Mouse (Mus musculus) left cerebral cortex, postnatal 10 days (tissue): ENCODE data around the gene Phf6. TPM values are rescaled to one million over a fixed set of nuclear protein-coding genes. Genes with fewer than 3 reads are reported as not detected.
"Not testable (repeated sequence)": the region's sequence is repeated elsewhere in the genome, so short reads cannot be mapped to it uniquely, and the experiment has no call there.

Source experiments
- DNase-seq, 2 experiments: peaks; one replicate each; pipeline ENCODE4 v3.0.0; 2021 to 2022; ENCODE audit warnings: low spot score in 2 of 2, mixed read lengths in 1 of 2; ENCODE audit errors: extremely low spot score in 1 of 2
- intact Hi-C: fragments of 180-260 bp; cut with DNase I; formaldehyde crosslinking; loops from one replicate; pipeline ENCODE4 v1.15.1; 2025
- total RNA-seq, 2 experiments: library from RNA; stranded (reverse); gene quantifications; 2 replicates each; pipeline ENCODE4 v1.2.3; 2021

Gene Phf6
- total RNA-seq, result 10 to 100 TPM; 21.0 to 21.5 TPM

GRCm38 (mm10) chrX:52911587-52912371 lies at the start of gene Phf6:
Gene Phf6, plus strand, starts transcription at chrX:52912266.
- intact Hi-C loops, result no loop called here

DNA sequence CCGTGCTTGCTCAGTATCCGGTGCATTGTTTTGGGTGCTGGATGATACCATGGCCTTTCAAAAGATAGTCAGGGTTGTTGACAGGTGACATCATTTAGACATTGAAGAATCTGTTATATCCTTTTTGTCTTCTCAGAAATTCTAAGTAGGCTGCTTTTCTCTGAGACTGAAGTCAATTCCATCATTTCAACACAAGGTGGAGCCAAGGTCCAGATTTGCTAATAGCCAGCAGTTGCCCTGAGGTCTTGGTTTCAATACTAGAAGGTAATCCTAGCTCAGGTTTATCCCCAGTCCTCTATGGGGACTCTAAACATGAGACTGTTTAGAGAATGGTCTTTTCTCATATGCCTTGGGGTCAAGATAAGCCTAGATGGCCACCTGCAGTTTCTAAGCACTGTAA lies 47.9 kb upstream of the Phf6 start:
- DNase-seq, result peak in 1 of 2 experiments; percentile 0
- intact Hi-C loops, result no loop called here

More at GRCm38 (mm10) chrX:52911587-52912371, at the start of gene Phf6:
- peak; percentile 86 to 94 for DNase-seq

GRCm38 (mm10) chrX:52898486-52898885 lies 13.6 kb upstream of the Phf6 start:
- intact Hi-C loops, result not testable (repeated sequence)
- peak in 1 of 2 experiments; percentile 16 for DNase-seq

- no peak for DNase-seq
- intact Hi-C loops, result no loop called here
Measured at GRCm38 (mm10) chrX:52912372-52912728, 284 bp downstream of the Phf6 start.

DNA sequence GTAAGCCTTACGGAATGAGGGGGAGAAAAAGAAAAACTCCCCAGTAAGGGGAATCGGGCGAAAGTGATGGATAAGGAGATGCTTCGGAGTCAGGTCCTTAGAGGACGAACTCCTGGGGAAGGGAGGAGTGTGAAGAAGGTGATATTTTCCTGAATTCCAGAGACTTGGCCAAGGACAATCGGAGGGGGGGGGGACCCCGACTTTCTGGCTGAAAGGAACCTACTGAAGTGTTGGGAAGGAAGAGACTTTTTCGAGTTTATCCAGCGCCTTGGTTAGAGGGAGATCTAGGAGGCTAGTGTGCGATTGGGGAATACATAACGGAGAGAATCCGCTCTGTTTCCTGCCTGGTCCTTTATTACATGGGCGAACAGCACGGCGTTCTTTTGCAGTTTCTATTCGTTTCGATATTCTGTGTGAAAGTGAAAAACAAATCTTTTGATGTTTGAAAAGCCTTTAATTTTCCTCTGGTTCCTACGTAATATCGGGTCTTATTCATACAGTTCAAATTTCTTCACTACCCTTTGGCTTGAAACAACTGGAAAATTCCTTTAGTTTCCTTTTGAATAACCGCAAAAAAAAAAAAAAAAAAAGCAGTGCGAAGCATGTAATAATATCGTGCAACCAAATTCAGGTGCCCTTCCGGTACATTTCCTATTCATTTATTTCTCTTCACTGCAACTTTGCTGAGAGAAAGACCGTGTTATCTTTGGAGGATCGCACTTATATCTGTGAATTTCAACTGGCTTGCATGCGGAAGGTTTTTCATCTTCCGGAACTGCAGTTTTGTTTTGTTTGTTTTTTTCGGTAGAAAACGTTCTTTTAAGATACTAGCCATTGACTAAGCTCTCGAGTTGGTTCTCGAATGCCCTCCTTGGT lies 998 bp downstream of the Phf6 start:
- no peak for DNase-seq
- intact Hi-C loops, result no loop called here

DNA sequence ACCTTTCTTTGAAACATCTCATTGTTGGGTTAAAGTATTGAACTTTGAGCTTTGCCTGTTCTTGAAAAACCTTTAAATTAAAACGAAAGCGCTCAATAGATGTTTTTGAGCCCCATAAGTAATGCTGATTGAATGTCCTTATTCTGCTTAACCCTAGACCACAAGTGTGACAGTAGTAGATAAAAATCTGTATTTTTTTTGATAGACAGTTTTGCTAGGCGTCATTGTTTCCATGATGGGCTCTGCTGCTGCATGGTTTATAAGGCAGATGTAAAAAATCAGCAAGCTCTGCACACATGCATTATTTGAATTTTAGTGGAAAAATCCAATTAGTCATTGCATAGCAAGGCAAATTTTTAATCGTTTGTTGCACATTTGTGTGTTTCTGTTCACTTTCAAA lies 1.8 kb downstream of the Phf6 start:
- DNase-seq, result no peak
- intact Hi-C loops, result no loop called here

GRCm38 (mm10) chrX:52914705-52915104 lies 2.6 kb downstream of the Phf6 start:
- DNase-seq, result no peak
- intact Hi-C loops, result no loop called here

DNA sequence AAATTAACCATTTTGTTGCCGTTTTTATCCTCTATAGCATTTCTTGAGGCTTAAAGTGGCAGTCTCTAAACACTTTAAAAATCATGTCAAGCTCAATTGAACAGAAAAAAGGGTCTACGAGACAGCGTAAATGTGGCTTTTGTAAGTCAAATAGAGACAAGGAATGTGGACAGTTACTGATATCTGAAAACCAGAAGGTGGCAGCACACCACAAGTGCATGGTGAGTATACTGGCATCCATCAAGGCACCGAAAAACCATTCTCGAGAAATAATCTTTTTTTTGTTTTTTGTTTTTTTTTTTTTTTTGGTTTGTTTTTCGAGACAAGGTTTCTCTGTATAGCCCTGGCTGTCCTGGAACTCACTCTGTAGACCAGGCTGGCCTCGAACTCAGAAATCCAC lies 4.5 kb downstream of the Phf6 start:
- no peak for DNase-seq
- intact Hi-C loops, result no loop called here

DNA sequence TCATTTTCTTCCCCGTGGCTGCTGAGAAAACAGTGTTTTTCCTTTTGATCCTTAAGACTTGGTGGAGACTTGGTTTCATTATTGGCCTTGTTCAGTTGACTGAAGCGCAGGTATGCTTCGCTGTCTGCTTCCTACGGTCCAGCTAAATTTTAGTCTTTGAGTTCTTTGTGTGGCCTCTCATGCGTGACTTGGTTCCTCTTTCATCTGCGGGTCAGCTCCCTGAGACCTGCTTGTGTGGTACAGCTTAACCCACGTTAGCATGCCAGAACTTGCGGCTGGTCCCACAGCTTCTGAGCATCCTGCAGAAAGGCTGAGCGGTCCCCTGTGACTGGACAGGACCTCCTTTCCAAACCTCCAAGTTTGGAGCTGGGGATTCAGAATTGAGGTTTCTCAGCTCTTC lies 14.7 kb downstream of the Phf6 start:
- no peak for DNase-seq
- intact Hi-C loops, result no loop called here

DNA sequence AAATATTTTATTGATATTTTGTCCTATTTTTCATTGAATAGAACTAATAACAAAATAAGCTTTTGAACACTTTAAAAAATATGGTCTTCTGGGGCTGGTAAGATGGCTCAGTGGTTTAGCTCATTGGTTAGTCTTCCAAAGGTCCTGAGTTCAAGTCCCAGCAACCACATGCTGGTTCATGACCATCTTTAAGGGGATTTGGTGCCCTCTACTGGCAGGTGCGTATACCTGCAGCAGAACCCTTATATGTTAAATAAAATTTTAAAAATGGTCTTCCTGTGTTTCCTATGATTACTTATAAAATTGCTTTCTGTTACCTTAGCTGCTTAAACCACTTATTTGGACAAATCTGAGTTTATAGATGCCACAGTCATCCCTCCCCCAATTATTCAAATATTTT lies 16.8 kb downstream of the Phf6 start:
- peak in 1 of 2 experiments; percentile 27 for DNase-seq
- intact Hi-C loops, result no loop called here

- no peak for DNase-seq
Measured at GRCm38 (mm10) chrX:52929779-52930178, 17.7 kb downstream of the Phf6 start.

GRCm38 (mm10) chrX:52930191-52930590 lies 18.1 kb downstream of the Phf6 start:
- intact Hi-C loops, result no loop called here
- DNase-seq, result no peak

More at GRCm38 (mm10) chrX:52929779-52930178, 17.7 kb downstream of the Phf6 start:
- intact Hi-C loops, result no loop called here

DNA sequence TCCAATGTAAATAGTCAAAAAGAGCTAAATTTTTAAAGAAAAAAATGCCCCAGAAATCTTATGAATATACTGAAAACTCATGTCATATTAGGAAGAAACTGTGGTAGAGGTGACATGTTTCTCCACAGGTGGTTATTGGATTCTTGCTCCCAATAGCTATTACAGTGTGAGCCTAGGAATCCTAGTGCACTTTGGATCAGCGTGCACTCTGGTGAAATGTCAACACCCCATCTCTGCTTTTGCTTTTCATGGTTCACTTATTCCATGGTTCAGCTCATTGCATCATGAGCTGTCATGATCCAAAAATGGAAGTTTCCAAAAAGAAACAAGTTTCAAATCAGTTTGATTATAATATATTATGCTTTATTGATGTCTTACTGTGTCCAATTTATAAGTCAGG lies 20.1 kb downstream of the Phf6 start:
- intact Hi-C loops, result no loop called here
- DNase-seq, result no peak

- intact Hi-C loops, result no loop called here
- no peak for DNase-seq
Measured at GRCm38 (mm10) chrX:52934496-52934895, 22.4 kb downstream of the Phf6 start.

- no peak for DNase-seq
- intact Hi-C loops, result no loop called here
Measured at GRCm38 (mm10) chrX:52945509-52945908, 33.4 kb downstream of the Phf6 start.

DNA sequence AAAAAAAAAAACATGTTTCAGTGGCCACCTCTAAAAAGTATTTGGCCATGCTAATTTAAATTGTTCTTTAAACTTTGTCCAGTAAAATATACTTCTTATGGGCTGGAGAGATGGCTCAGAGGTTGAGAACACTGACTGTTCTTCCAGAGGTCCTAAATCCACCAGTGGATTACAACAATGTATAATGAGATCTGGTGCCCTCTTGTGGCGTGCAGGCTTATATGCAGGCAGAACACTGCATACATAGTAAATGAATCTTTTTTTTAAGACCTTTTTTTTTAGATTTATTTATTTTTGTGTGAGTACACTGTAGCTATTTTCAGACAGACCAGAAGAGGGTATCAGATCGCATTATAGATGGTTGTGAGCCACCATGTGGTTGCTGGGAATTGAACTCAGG lies 37.6 kb downstream of the Phf6 start:
- peak in 1 of 2 experiments; percentile 20 for DNase-seq
- intact Hi-C loops, result no loop called here

- no peak for DNase-seq
- intact Hi-C loops, result no loop called here
Measured at GRCm38 (mm10) chrX:52956942-52957341, 44.9 kb downstream of the Phf6 start.

GRCm38 (mm10) chrX:52961559-52962110 lies 49.6 kb downstream of the Phf6 start:
- DNase-seq, result peak in 1 of 2 experiments; percentile 16
- intact Hi-C loops, result no loop called here

DNA sequence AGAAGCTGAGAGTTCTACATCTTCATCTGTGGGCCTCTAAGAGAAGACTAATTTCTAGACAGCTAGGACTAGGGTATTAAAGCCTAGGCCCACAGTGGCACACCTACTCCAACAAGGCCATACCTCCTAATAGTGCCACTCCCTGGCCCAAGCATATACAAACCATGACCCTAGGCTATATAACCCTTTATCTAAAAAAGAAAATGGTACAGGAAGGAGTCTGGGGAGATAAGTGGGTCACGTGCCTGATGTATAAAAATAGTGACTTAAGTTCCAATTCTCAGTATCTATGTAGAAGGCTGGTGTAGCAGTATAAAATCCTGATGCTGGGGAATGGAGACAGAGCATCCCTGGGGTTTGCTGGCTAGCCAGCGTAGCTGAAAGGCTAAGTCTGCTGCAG lies 53.1 kb downstream of the Phf6 start:
- intact Hi-C loops, result no loop called here
- no peak for DNase-seq
